Mouse (Mus musculus) limb, embryonic 12.5 days (tissue): ENCODE measurements around the gene Slc7a8. TPM values are rescaled to one million over a fixed set of nuclear protein-coding genes. Genes with fewer than 3 reads are reported as not detected.

Source experiments
- ATAC-seq: fragments of 200-750 bp; cut with Nextera tagmentation; 2 replicates; pipeline ENCODE4 v1.8.0; 2017; ENCODE audit warnings: low read depth, moderate TSS enrichment; ENCODE audit not compliant: insufficient number of reproducible peaks, insufficient read depth, low FRiP score, low TSS enrichment
- H3K27ac ChIP-seq: fragments of 300-500 bp; sonication (generic); 2 replicates; pipeline ENCODE4 v1.5.1; 2016; ENCODE audit warnings: mild to moderate bottlenecking, moderate library complexity
- H3K27me3 ChIP-seq: fragments of 300-500 bp; sonication (generic); 2 replicates; pipeline ENCODE4 v1.6.1; 2016; ENCODE audit warnings: mild to moderate bottlenecking, moderate library complexity
- H3K36me3 ChIP-seq: fragments of 300-500 bp; sonication (generic); 2 replicates; pipeline ENCODE4 v1.6.1; 2016; ENCODE audit warnings: mild to moderate bottlenecking, moderate library complexity
- H3K4me1 ChIP-seq: fragments of 300-500 bp; sonication (generic); replicated peaks from 2 replicates; pipeline ENCODE4 v1.6.1; 2016
- H3K4me2 ChIP-seq: fragments of 300-500 bp; sonication (generic); 2 replicates; pipeline ENCODE4 v1.6.1; 2016; ENCODE audit warnings: mild to moderate bottlenecking, moderate library complexity
- H3K4me3 ChIP-seq: fragments of 300-500 bp; sonication (generic); replicated peaks from 2 replicates; pipeline ENCODE4 v1.5.1; 2016; ENCODE audit warnings: mild to moderate bottlenecking
- H3K9ac ChIP-seq: fragments of 300-500 bp; sonication (generic); replicated peaks from 2 replicates; pipeline ENCODE4 v1.6.1; 2016; ENCODE audit warnings: mild to moderate bottlenecking, moderate library complexity
- H3K9me3 ChIP-seq: fragments of 300-500 bp; sonication (generic); 2 replicates; pipeline ENCODE4 v1.6.1; 2016; ENCODE audit warnings: mild to moderate bottlenecking, moderate library complexity
- WGBS: fragments of 180-500 bp; shearing (Covaris S2); methylation state at CpG from one replicate; pipeline ENCODE4 v1.1.7; 2016; 5-methylcytosine and 5-hydroxymethylcytosine counted together
- polyA plus RNA-seq: library from polyadenylated mRNA; unstranded; fragments of >200 nt; fragmentation: Nextera tagmentation; extraction: Ambion mirVana; gene quantifications from 2 replicates; pipeline ENCODE4 v1.2.1, GENCODE M21; 2016

The Slc7a8 gene
- polyA plus RNA-seq, result 0.56 and 1.1 TPM in 2 replicates

GRCm38 (mm10) chr14:54781610-54782365 is at the start of gene Slc7a8:
Gene Slc7a8 (minus strand): TSS chr14:54781946.
- Histone ChIP-seq H3K9ac (peak within 1 kb of the TSS; percentile 40; the same call in 1 of the 2 replicates), H3K9me3 (no peaks in the 10 kb centered on the region), H3K27me3 (peaks cover 40% of the 10 kb centered on the region), H3K36me3 (no peaks in the 10 kb centered on the region), H3K27ac (no peak within 1 kb of the TSS), H3K4me1 (peaks cover 7% of the 10 kb centered on the region), H3K4me3 (peak within 1 kb of the TSS; percentile 36), H3K4me2 (peak within 1 kb of the TSS; percentile 58)
- 2% methylated on average over 37 of the region's 37 CpGs for WGBS
- ATAC-seq, result peak; percentile 47; the same call in 1 of the 2 replicates

DNA sequence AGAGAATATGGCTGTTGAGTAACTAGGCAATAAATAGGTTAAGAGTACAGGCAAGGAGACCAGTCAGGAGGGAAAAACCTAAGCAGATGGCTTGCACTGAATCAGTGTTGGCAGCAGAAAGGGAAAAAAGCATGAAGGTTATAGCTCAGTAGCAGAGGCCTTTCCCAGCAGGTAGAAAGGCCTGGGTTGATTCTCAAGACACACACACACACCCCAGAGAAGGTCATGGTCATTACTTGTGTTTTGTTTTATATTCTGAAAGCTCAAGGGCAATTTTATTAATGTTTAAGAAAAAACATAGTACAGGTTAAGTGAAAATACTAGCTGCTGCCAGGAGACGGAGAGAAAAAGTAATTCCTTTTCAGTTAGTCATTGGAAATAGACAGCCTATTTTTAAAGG is 42.0 kb upstream of the Slc7a8 start:
- no peaks in the 10 kb centered on the region for H3K4me1 ChIP-seq
- 85% methylated on average over 1 of the region's 1 CpGs for WGBS
- H3K9me3 ChIP-seq, result no peaks in the 10 kb centered on the region
- H3K27ac ChIP-seq, result no peak overlapping the region
- no peak overlapping the region for H3K4me2 ChIP-seq
- H3K9ac ChIP-seq, result no peak overlapping the region
- no peak overlapping the region for H3K4me3 ChIP-seq
- ATAC-seq, result no peak
- no peaks in the 10 kb centered on the region for H3K36me3 ChIP-seq
- no peaks in the 10 kb centered on the region for H3K27me3 ChIP-seq

DNA sequence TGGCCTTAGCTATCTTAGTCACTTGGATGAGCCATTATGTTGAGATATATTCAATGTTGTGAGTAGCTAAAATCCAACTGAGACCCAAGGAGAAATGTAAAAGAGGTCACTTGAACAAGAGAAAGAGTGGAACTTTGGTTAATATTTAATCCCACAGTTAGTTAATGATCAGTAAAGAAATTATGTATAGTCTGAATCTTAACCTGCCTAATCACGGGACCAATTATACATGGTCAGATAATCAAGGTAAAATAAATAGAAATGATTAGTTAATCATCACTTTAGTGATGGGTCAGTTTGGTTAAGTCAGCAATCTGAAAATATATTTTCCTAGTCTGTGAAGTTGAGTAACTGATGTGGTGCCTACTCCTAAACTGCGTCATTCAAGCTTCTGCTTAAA is 40.6 kb upstream of the Slc7a8 start:
- Histone ChIP-seq H3K27ac (no peak overlapping the region), H3K36me3 (no peaks in the 10 kb centered on the region), H3K9me3 (no peaks in the 10 kb centered on the region), H3K9ac (no peak overlapping the region), H3K4me2 (no peak overlapping the region), H3K27me3 (no peaks in the 10 kb centered on the region), H3K4me1 (no peaks in the 10 kb centered on the region), H3K4me3 (no peak overlapping the region)
- no peak for ATAC-seq
- 85% methylated on average over 2 of the region's 2 CpGs for WGBS

- Histone ChIP-seq H3K9ac (no peak overlapping the region), H3K36me3 (no peaks in the 10 kb centered on the region), H3K27ac (no peak overlapping the region), H3K4me3 (no peak overlapping the region), H3K4me2 (no peak overlapping the region), H3K4me1 (no peaks in the 10 kb centered on the region), H3K27me3 (0 out of 2 replicates have a peak, but pooled peaks cover 3% of the 10 kb centered on the region), H3K9me3 (no peaks in the 10 kb centered on the region)
- 57% methylated on average over 2 of the region's 2 CpGs for WGBS
- no peak for ATAC-seq
These were observed 36.0 kb upstream of the Slc7a8 start for GRCm38 (mm10) chr14:54817791-54818190.

- 61% methylated on average over 3 of the region's 3 CpGs for WGBS
- H3K4me1 ChIP-seq, result no peaks in the 10 kb centered on the region
- ATAC-seq, result no peak
These were observed 34.0 kb upstream of the Slc7a8 start for GRCm38 (mm10) chr14:54815737-54816136.

DNA sequence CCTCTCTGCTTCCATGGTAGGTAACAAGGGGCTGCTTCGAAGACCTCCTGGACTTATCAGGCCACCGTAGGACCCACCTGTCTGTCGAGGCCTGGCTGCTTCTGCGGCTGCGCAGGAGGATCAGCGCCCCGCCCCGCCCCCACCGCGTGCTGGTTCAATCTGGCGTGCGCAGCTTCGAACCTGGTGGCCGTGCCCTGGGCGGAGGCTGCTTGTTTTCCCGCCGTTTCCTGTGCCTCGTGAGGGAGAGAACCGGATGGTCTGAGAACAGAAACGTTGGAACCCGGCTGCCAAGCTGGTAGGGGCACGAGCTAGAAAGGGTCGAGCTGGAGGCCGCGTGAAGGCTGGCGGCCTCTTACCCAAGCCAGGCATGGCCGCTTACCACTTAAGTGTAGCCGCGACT is 32.2 kb upstream of the Slc7a8 start, which contains the start of gene Rnf212b:
Rnf212b (plus strand) TSS at position 151 of the 400 bp plus-strand sequence.
- Histone ChIP-seq H3K4me2 (no peak within 1 kb of the TSS), H3K27ac (no peak within 1 kb of the TSS), H3K9me3 (no peaks in the 10 kb centered on the region), H3K4me3 (no peak within 1 kb of the TSS), H3K9ac (no peak within 1 kb of the TSS), H3K27me3 (0 out of 2 replicates have a peak, but pooled peaks cover 3% of the 10 kb centered on the region), H3K4me1 (no peaks in the 10 kb centered on the region), H3K36me3 (no peaks in the 10 kb centered on the region)
- WGBS, result 83% methylated on average over 29 of the region's 29 CpGs
- ATAC-seq, result no peak

More at GRCm38 (mm10) chr14:54815737-54816136, 34.0 kb upstream of the Slc7a8 start:
- Histone ChIP-seq H3K9ac (no peak overlapping the region), H3K9me3 (no peaks in the 10 kb centered on the region), H3K4me2 (no peak overlapping the region), H3K27me3 (0 out of 2 replicates have a peak, but pooled peaks cover 3% of the 10 kb centered on the region), H3K36me3 (no peaks in the 10 kb centered on the region), H3K27ac (no peak overlapping the region), H3K4me3 (no peak overlapping the region)

- Histone ChIP-seq H3K4me2 (no peak overlapping the region), H3K36me3 (no peaks in the 10 kb centered on the region), H3K4me3 (no peak overlapping the region), H3K27me3 (0 out of 2 replicates have a peak, but pooled peaks cover 3% of the 10 kb centered on the region), H3K27ac (no peak overlapping the region), H3K9ac (no peak overlapping the region), H3K4me1 (no peaks in the 10 kb centered on the region), H3K9me3 (no peaks in the 10 kb centered on the region)
- 90% methylated on average over 3 of the region's 3 CpGs for WGBS
- ATAC-seq, result no peak
These were observed 27.9 kb upstream of the Slc7a8 start for GRCm38 (mm10) chr14:54809668-54810033.

DNA sequence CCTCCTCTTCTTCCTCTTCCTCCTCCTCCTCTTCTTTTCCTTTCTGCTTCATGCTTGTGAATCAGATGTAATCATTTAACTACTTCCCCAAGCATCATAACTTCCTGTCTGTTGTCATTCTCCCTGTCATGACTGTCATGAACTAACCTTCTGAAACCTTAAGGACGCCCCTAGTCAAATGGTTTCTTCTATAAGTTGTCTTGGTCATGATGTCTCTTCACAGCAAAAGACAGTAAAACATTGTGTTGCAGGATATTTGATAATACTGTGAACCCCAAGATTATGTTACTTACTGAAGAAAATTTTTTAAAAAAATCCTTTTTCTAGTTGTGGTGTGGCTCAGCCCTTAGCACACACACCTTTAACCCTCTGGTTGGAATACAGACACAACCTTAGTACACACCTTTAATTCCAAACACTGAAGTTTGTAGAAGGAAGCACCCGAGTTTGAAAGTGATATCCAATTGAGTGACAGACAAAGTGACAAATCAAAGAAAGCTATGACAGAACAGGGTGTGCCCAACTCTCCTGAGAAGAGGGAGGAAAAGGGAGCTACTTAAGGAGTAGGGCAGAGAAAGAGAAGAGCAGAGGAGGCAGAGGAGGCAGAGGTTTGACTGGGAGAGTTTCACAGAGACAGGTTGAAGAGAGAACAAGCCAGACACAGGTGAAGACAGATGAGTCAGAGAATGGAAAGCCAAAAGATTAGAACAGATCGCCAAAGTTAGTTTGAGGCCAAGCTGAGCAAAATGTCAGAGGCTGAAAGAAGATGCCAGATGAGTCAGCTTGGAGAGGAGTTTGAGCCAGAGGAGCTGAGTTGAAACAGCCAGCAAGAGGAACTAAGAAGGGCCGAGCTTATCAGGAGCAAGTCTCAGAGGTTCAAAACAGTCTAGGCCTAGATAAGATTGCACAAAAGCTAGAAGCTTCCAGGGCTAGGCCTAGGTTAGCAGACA is 27.2 kb upstream of the Slc7a8 start:
- H3K36me3 ChIP-seq, result no peaks in the 10 kb centered on the region
- no peaks in the 10 kb centered on the region for H3K9me3 ChIP-seq
- no peak overlapping the region for H3K4me2 ChIP-seq
- no peak overlapping the region for H3K4me3 ChIP-seq
- WGBS, result 68% methylated on average over 4 of the region's 4 CpGs
- no peak overlapping the region for H3K9ac ChIP-seq
- no peak for ATAC-seq
- 0 out of 2 replicates have a peak, but pooled peaks cover 2% of the 10 kb centered on the region for H3K27me3 ChIP-seq
- H3K4me1 ChIP-seq, result no peaks in the 10 kb centered on the region
- H3K27ac ChIP-seq, result no peak overlapping the region

GRCm38 (mm10) chr14:54806124-54806523 is 24.4 kb upstream of the Slc7a8 start:
- H3K9me3 ChIP-seq, result no peaks in the 10 kb centered on the region
- WGBS, result 75% methylated on average over 4 of the region's 4 CpGs
- ATAC-seq, result no peak
- no peak overlapping the region for H3K4me2 ChIP-seq
- no peak overlapping the region for H3K27ac ChIP-seq
- no peak overlapping the region for H3K4me3 ChIP-seq
- H3K9ac ChIP-seq, result no peak overlapping the region
- H3K36me3 ChIP-seq, result no peaks in the 10 kb centered on the region
- no peaks in the 10 kb centered on the region for H3K27me3 ChIP-seq
- H3K4me1 ChIP-seq, result no peaks in the 10 kb centered on the region

GRCm38 (mm10) chr14:54802428-54802827 is 20.7 kb upstream of the Slc7a8 start:
- Histone ChIP-seq H3K4me1 (no peaks in the 10 kb centered on the region), H3K36me3 (no peaks in the 10 kb centered on the region), H3K9ac (no peak overlapping the region), H3K4me3 (no peak overlapping the region), H3K4me2 (no peak overlapping the region), H3K27me3 (peaks cover 4% of the 10 kb centered on the region; the same call in 1 of the 2 replicates), H3K27ac (no peak overlapping the region), H3K9me3 (no peaks in the 10 kb centered on the region)
- no peak for ATAC-seq
- 64% methylated on average over 4 of the region's 4 CpGs for WGBS

- Histone ChIP-seq H3K27me3 (peaks cover 4% of the 10 kb centered on the region; the same call in 1 of the 2 replicates), H3K9ac (no peak overlapping the region), H3K4me2 (no peak overlapping the region), H3K4me1 (no peaks in the 10 kb centered on the region), H3K27ac (no peak overlapping the region), H3K9me3 (no peaks in the 10 kb centered on the region), H3K4me3 (no peak overlapping the region), H3K36me3 (no peaks in the 10 kb centered on the region)
- no peak for ATAC-seq
- 52% methylated on average over 10 of the region's 10 CpGs for WGBS
These were observed 17.9 kb upstream of the Slc7a8 start for GRCm38 (mm10) chr14:54799686-54800085.
